Mouse (Mus musculus) gastrocnemius, adult 8-10 months (tissue): ENCODE measurements around the gene Ces4a. TPM values are rescaled to one million over a fixed set of nuclear protein-coding genes. Genes with fewer than 3 reads are reported as not detected.
"Not testable (repeated sequence)": the region's sequence is repeated elsewhere in the genome, so short reads cannot be mapped to it uniquely, and the experiment has no call there.

ENCODE experiments used
- DNase-seq, 2 experiments: peaks; one replicate each; pipeline ENCODE4 v3.0.0; 2022; ENCODE audit warnings: low spot score in 2 of 2
- total RNA-seq, 4 experiments: library from RNA; stranded (reverse); gene quantifications; 2 replicates each; pipeline ENCODE4 v1.2.4; 2022

Gene Ces4a
- total RNA-seq, 4 experiments from 2014 or later, result not detected

GRCm38 (mm10) chr8:105169582-105169981, 38.0 kb downstream of the Ces4a start:
- no peak for DNase-seq

GRCm38 (mm10) chr8:105170041-105170380, 38.4 kb downstream of the Ces4a start:
- no peak for DNase-seq

- peak; percentile 94 to 98 for DNase-seq
These were observed 38.9 kb downstream of the Ces4a start, which contains the start of gene Cbfb for GRCm38 (mm10) chr8:105170381-105171115. Gene Cbfb (plus strand): TSS chr8:105170674.

- DNase-seq, result peak; percentile 47 to 50
These were observed 39.8 kb downstream of the Ces4a start for GRCm38 (mm10) chr8:105171116-105172002.

- no peak for DNase-seq
These were observed 40.4 kb downstream of the Ces4a start for GRCm38 (mm10) chr8:105172003-105172362.

- not testable (repeated sequence) for DNase-seq
These were observed 43.7 kb downstream of the Ces4a start for GRCm38 (mm10) chr8:105175287-105175686.

- DNase-seq, result no peak
These were observed 46.7 kb downstream of the Ces4a start for GRCm38 (mm10) chr8:105178211-105178800.

- no peak for DNase-seq
These were observed 50.6 kb downstream of the Ces4a start for GRCm38 (mm10) chr8:105182201-105182600.

GRCm38 (mm10) chr8:105186467-105187005, 54.9 kb downstream of the Ces4a start:
- no peak for DNase-seq

- DNase-seq, result no peak
These were observed 60.6 kb downstream of the Ces4a start for GRCm38 (mm10) chr8:105192182-105192581.

Other genes with a start within 250 kb of the Ces4a start
- gene Ces2e, start 205.5 kb upstream of the Ces4a start, total RNA-seq, result not detected
- gene Ces2f, start 184.4 kb upstream of the Ces4a start, total RNA-seq, result not detected
- gene Ces2g, start 170.1 kb upstream of the Ces4a start, total RNA-seq, result under 1 TPM; 0.31 to 0.51 (median 0.36) TPM
- not detected for gene Ces2h, start 130.9 kb upstream of the Ces4a start, total RNA-seq
- not detected for gene Ces3a, start 83.2 kb upstream of the Ces4a start, total RNA-seq
- gene Ces3b, start 48.0 kb upstream of the Ces4a start, total RNA-seq, result not detected
- 10 to 100 TPM; 87.8 to 96.8 (median 94.6) TPM for gene Cbfb, start 38.9 kb downstream of the Ces4a start, total RNA-seq
- gene D230025D16Rik, start 93.3 kb downstream of the Ces4a start, total RNA-seq, result 10 to 100 TPM; 24.7 to 38.2 (median 32.9) TPM
- gene B3gnt9, start 123.4 kb downstream of the Ces4a start, total RNA-seq, result 1 to 10 TPM; 1.1 to 1.7 (median 1.4) TPM
- 1 to 10 TPM; 2.3 to 4.2 (median 3.1) TPM for gene Tradd, start 132.8 kb downstream of the Ces4a start, total RNA-seq
- gene Fbxl8, start 132.8 kb downstream of the Ces4a start, total RNA-seq, result 1 to 10 TPM in 2 of 4 experiments, under 1 TPM in 2; 0.36 to 1.3 (median 0.94) TPM
- gene Hsf4, start 138.0 kb downstream of the Ces4a start, total RNA-seq, result 10 to 100 TPM in 2 of 4 experiments, 1 to 10 TPM in 2; 8.8 to 12.6 (median 10.9) TPM
- 10 to 100 TPM; 30.0 to 40.5 (median 34.4) TPM for gene Nol3, start 144.3 kb downstream of the Ces4a start, total RNA-seq
- under 1 TPM; 0.27 to 0.65 (median 0.42) TPM for gene 4931428F04Rik, start 158.1 kb downstream of the Ces4a start, total RNA-seq
- 1 to 10 TPM in 2 of 4 experiments, under 1 TPM in 2; 0.94 to 2.5 (median 1.4) TPM for gene Exoc3l, start 164.3 kb downstream of the Ces4a start, total RNA-seq
- gene E2f4, start 165.9 kb downstream of the Ces4a start, total RNA-seq, result 10 to 100 TPM; 28.1 to 37.8 (median 33.7) TPM
- gene Elmo3, start 173.8 kb downstream of the Ces4a start, total RNA-seq, result 1 to 10 TPM in 3 of 4 experiments, under 1 TPM in 1; 0.99 to 2.7 (median 1.4) TPM
- 1 to 10 TPM in 3 of 4 experiments, under 1 TPM in 1; 0.82 to 1.3 (median 1.0) TPM for gene Lrrc29, start 194.5 kb downstream of the Ces4a start, total RNA-seq
- 10 to 100 TPM; 20.9 to 24.2 (median 22.9) TPM for gene Tmem208, start 194.6 kb downstream of the Ces4a start, total RNA-seq
- gene Fhod1, start 216.2 kb downstream of the Ces4a start, total RNA-seq, result 10 to 100 TPM; 21.1 to 28.8 (median 23.9) TPM
- gene Slc9a5, start 217.0 kb downstream of the Ces4a start, total RNA-seq, result under 1 TPM; 0.38 to 0.65 (median 0.52) TPM
- gene Plekhg4, start 241.5 kb downstream of the Ces4a start, total RNA-seq, result under 1 TPM in 1 of 4 experiments, not detected in 3; 0.12 TPM